Mouse (Mus musculus) thymus, postnatal 10 days (tissue): ENCODE measurements around the gene Mb.

Source experiments
- DNase-seq, 2 experiments: peaks; one replicate each; pipeline ENCODE4 v3.0.0; 2021; ENCODE audit warnings: low spot score in 2 of 2

Gene Mb

GRCm38 (mm10) chr15:76979799-76980198 lies 70.7 kb downstream of the Mb start:
- no peak for DNase-seq

- no peak for DNase-seq
These were observed 73.9 kb downstream of the Mb start for GRCm38 (mm10) chr15:76976619-76977018.

GRCm38 (mm10) chr15:76973855-76974651 lies 76.4 kb downstream of the Mb start:
- DNase-seq = peak; percentile 24 to 70

- no peak for DNase-seq
These were observed 77.1 kb downstream of the Mb start for GRCm38 (mm10) chr15:76973272-76973854.

- DNase-seq = no peak
These were observed 77.8 kb downstream of the Mb start for GRCm38 (mm10) chr15:76972661-76973060.
